In the genomic region with DNA sequence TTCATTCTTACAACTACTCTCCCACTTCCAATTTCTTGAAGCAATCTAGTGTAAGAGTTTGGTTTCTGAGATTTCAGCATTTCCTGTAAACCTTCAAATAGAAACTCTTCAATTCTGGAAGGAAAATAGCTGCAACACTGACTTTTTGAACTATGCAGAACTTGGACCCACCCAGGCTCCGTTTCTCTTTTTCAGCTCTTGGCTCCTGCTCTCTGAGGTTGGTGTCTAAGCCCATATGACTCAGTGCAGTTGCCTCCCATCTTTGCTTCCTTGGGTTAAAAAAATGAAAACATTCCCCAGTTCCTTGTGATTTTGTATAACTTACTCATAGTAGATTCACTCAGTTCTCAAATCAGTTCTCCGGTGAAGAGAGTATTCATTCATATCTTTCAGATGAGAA, we compare ENCODE assay signal across 30 mouse cellular contexts. TPM values are rescaled to one million over a fixed set of nuclear protein-coding genes. Genes with fewer than 3 reads are reported as not detected.
A peak's percentile ranks its signal among the peaks of the same experiment; 100 is the strongest.
DNase-seq lines count a peak whose midpoint lies in the region; ATAC-seq and TF ChIP-seq lines count a peak whose summit lies in the region.
"Had no signal": no experiment of that assay in that cellular context is flagged by ENCODE, and none has a peak within 500 bp of the region (broad histone marks: within the 10 kb centered on the region; RNA-seq: fewer than 3 reads in every experiment).

No protein-coding gene starts in this region.

- peak; percentile 92 for DNase-seq in heart, adult 11 months
- DNase-seq in heart, postnatal 10 days = no peak
- peak; percentile 26 for DNase-seq in liver, adult 2 months (ENCODE audit: extremely low read depth, low read depth, low spot score)
- peak; percentile 24 for DNase-seq in 3T3-L1 (ENCODE audit: low read depth, low spot score)
- DNase-seq in skeletal muscle tissue, adult 2 months (ENCODE audit: low read depth, low spot score) = peak; percentile 11
- no peak for DNase-seq in kidney, postnatal 10 days
- DNase-seq: adrenal gland, postnatal 14 days; B cell, adult 2 months; cerebellum, adult 11 months; cerebellum, adult 2 months; cerebellum, postnatal 10 days; cerebellum, postnatal 36 days; embryo, embryonic 11 days; forebrain, postnatal 0 days; gastrocnemius, adult 2 months; gastrocnemius, postnatal 14 days; heart, postnatal 14 days had no signal

- H3K27ac ChIP-seq in liver, adult 2 months (replicated peaks; ENCODE audit: insufficient read depth, low read depth, low read length) = no peak overlapping the region
- no peak overlapping the region for H3K27ac ChIP-seq in liver, embryonic 12.5 days
- H3K27ac ChIP-seq: embryonic facial prominence, embryonic 10.5 days; embryonic facial prominence, embryonic 13.5 days; gastrocnemius, adult 2 months; heart, embryonic 15.5 days; hindbrain, embryonic 12.5 days; hindbrain, embryonic 15.5 days had no signal

- no peak overlapping the region for H3K9ac ChIP-seq in liver, adult 2 months (ENCODE audit: low read depth, low read length)
- H3K9ac ChIP-seq in liver, embryonic 12.5 days = no peak overlapping the region
- H3K9ac ChIP-seq: embryonic facial prominence, embryonic 13.5 days; forebrain, postnatal 0 days; heart, embryonic 12.5 days; heart, embryonic 15.5 days; hindbrain, embryonic 12.5 days; hindbrain, embryonic 15.5 days had no signal

- no peak overlapping the region for H3K4me2 ChIP-seq in liver, embryonic 12.5 days
- H3K4me2 ChIP-seq: embryonic facial prominence, embryonic 13.5 days; heart, embryonic 12.5 days; heart, embryonic 15.5 days; hindbrain, embryonic 12.5 days; hindbrain, embryonic 15.5 days had no signal

- no peaks in the 10 kb centered on the region for H3K4me1 ChIP-seq in liver, adult 2 months (ENCODE audit: control insufficient read depth, insufficient read depth, low read length)
- no peaks in the 10 kb centered on the region for H3K4me1 ChIP-seq in liver, embryonic 12.5 days
- H3K4me1 ChIP-seq: embryonic facial prominence, embryonic 10.5 days; embryonic facial prominence, embryonic 13.5 days; heart, embryonic 12.5 days; heart, embryonic 15.5 days; hindbrain, embryonic 12.5 days; hindbrain, embryonic 15.5 days had no signal

- intact Hi-C loops in heart, postnatal 10 days (cut with DNase I) = no loop called here

- H3K4me3 ChIP-seq in liver, adult 2 months (ENCODE audit: insufficient read depth, low read depth, low read length) = no peak overlapping the region
- H3K4me3 ChIP-seq in liver, embryonic 12.5 days = no peak overlapping the region
- H3K4me3 ChIP-seq: embryonic facial prominence, embryonic 10.5 days; embryonic facial prominence, embryonic 13.5 days; gastrocnemius, adult 2 months; heart, embryonic 12.5 days; heart, embryonic 15.5 days; hindbrain, embryonic 12.5 days; hindbrain, embryonic 15.5 days had no signal

- no peak for TF ChIP-seq CTCF in liver, adult 2 months (IDR thresholded peaks at IDR 0.05; ENCODE audit: low read depth, low read length)

- H3K79me2 ChIP-seq in liver, adult 2 months (ENCODE audit: control insufficient read depth, insufficient read depth, low read length) = no peaks in the 10 kb centered on the region

- no peaks in the 10 kb centered on the region for H3K36me3 ChIP-seq in liver, adult 2 months (ENCODE audit: control insufficient read depth, insufficient read depth, low read length)
- no peaks in the 10 kb centered on the region for H3K36me3 ChIP-seq in liver, embryonic 12.5 days
- H3K36me3 ChIP-seq: embryonic facial prominence, embryonic 10.5 days; embryonic facial prominence, embryonic 13.5 days; G1E; heart, embryonic 12.5 days; heart, embryonic 15.5 days; hindbrain, embryonic 12.5 days; hindbrain, embryonic 15.5 days had no signal

- no peaks in the 10 kb centered on the region for H3K27me3 ChIP-seq in liver, adult 2 months (ENCODE audit: control insufficient read depth, insufficient read depth, low read length)
- H3K27me3 ChIP-seq in liver, embryonic 12.5 days (replicated peaks) = no peaks in the 10 kb centered on the region
- H3K27me3 ChIP-seq: CH12.LX; embryonic facial prominence, embryonic 13.5 days; heart, embryonic 12.5 days; heart, embryonic 15.5 days; hindbrain, embryonic 12.5 days; hindbrain, embryonic 15.5 days; Patski had no signal

- 74% methylated on average over 2 of the region's 2 CpGs for WGBS in liver, adult 2 months
- 61% methylated on average over 2 of the region's 2 CpGs for WGBS in liver, embryonic 12.5 days (ENCODE audit: insufficient replicate concordance)

- ATAC-seq in liver, embryonic 12.5 days = no peak
- ATAC-seq: forebrain, embryonic 14.5 days; forebrain, postnatal 0 days; Patski had no signal

- TF ChIP-seq POLR2A in liver, adult 2 months (IDR thresholded peaks at IDR 0.05; ENCODE audit: extremely low read depth, insufficient read depth, low read length) = no peak

- H3K9me3 ChIP-seq in liver, embryonic 12.5 days (replicated peaks) = no peaks in the 10 kb centered on the region
- H3K9me3 ChIP-seq: embryonic facial prominence, embryonic 13.5 days; G1E; heart, embryonic 15.5 days; hindbrain, embryonic 12.5 days; hindbrain, embryonic 15.5 days had no signal

RNA-seq across cellular contexts. Expression of a gene that starts 6.2 kb away (rescaled TPM):
- under 1 TPM; 0.26 to 0.72 TPM for total RNA-seq in heart, postnatal 10 days (2021)
- total RNA-seq in liver, adult 2 months (2014; rRNA removed) = 5.3 and 5.4 TPM in 2 replicates
- polyA plus RNA-seq in liver, adult 2 months (2012; rRNA removed) = 1.8 and 3.0 TPM in 2 replicates
- 5.0 TPM in 2 replicates for polyA plus RNA-seq in liver, embryonic 12.5 days (2016; fragmentation: Nextera tagmentation; extraction: Ambion mirVana)
- total RNA-seq: CH12.LX; G1E; hematopoietic stem cell, adult 5-6 weeks had no signal
- polyA plus RNA-seq: cerebellum, adult 2 months; embryonic facial prominence, embryonic 13.5 days; forebrain, embryonic 11.5 days; forebrain, postnatal 0 days; G1E; hindbrain, embryonic 12.5 days; Patski had no signal

Comparison
In these comparisons a context has a peak if more than half of its experiments do, and no peak if none do; other contexts are left out.
1. DNase-seq: peak in heart, adult 11 months (single experiment), liver, adult 2 months (single experiment), 3T3-L1 (single experiment) and skeletal muscle tissue, adult 2 months (single experiment); none in heart, postnatal 10 days (0 of 2) and kidney, postnatal 10 days (single experiment).